Comparison of ENCODE assay signal across 16 mouse cellular contexts in the genomic region with DNA sequence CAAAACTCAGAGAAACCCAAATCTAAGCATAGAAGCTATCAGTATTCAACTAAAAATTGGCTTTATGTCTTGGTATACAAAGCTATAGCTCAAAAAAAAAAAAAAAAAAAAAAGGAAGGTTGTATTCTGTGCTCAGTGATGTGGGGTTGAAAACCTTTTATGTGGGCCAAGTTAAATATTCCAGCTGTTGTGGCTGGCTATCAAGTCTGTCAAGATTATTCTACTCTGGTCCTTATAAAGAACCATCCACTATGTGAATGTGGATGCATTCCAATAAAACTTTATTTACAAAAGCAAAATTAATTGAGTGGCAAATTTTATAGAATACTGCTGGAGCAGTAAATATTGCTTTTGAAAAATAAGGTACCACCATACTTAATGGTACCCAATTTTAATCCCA.
"Had no signal": no experiment of that assay in that cellular context is flagged by ENCODE, and none has a peak within 500 bp of the region (broad histone marks: within the 10 kb centered on the region; RNA-seq: fewer than 3 reads in every experiment).

No protein-coding gene starts in this region.

- H3K4me1 ChIP-seq: stomach, embryonic 15.5 days had no signal

- H3K27ac ChIP-seq: neural tube, embryonic 13.5 days; neural tube, embryonic 15.5 days; stomach, embryonic 15.5 days; stomach, postnatal 0 days had no signal

- H3K9ac ChIP-seq: neural tube, embryonic 13.5 days; neural tube, embryonic 15.5 days; stomach, embryonic 15.5 days had no signal

- H3K9me3 ChIP-seq: neural tube, embryonic 13.5 days; neural tube, embryonic 15.5 days; stomach, embryonic 15.5 days had no signal

- H3K27me3 ChIP-seq: neural tube, embryonic 13.5 days; neural tube, embryonic 15.5 days; stomach, embryonic 15.5 days had no signal

- H3K4me3 ChIP-seq: neural tube, embryonic 13.5 days; neural tube, embryonic 15.5 days; stomach, embryonic 15.5 days had no signal

- DNase-seq: retina, postnatal 1 day; right cerebral cortex, adult 18-20 months; right cerebral cortex, postnatal 14 days; right cerebral cortex, postnatal 25 days; right cerebral cortex, postnatal 4 days; spleen, adult 18-20 months; thymus, adult 18-20 months; thymus, adult 2 months; thymus, postnatal 14 days; thymus, postnatal 25 days; thymus, postnatal 36 days; thymus, postnatal 4 days had no signal

- H3K36me3 ChIP-seq: neural tube, embryonic 13.5 days; neural tube, embryonic 15.5 days; stomach, embryonic 15.5 days had no signal

- H3K4me2 ChIP-seq: neural tube, embryonic 13.5 days; neural tube, embryonic 15.5 days; stomach, embryonic 15.5 days had no signal
